Mouse (Mus musculus): Measurements from ENCODE around the gene Plek2.
A peak's percentile ranks its signal among the peaks of the same experiment; 100 is the strongest.
"Not testable (repeated sequence)": the region's sequence is repeated elsewhere in the genome, so short reads cannot be mapped to it uniquely, and the experiment has no call there.

Plek2 gene

DNA sequence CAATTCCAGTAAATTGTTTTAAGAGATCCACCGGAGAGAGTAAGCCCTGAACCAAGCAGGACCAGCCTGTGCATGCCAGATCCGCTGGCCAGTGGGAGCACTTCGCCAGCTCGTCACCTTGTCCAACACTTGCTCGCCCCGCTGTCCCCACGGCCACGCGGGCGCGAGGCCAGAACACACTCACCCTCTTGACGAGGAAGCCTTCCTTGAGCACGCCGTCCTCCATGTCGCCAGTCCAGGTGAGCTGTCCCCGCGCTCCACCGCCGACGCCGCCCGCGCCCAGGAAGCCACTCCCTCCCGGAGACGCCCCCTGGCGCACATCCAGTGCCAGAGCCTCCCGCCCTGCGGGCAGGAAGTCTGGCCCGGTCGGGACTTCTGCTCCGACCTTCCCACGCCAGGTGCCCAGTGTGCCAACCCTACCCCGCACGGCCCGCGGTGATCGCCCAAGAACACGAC lies at the start of gene Plek2:
Gene Plek2, minus strand, starts transcription at position 258 of the 456 bp plus-strand sequence.
- peak; percentile 77 for DNase-seq

DNA sequence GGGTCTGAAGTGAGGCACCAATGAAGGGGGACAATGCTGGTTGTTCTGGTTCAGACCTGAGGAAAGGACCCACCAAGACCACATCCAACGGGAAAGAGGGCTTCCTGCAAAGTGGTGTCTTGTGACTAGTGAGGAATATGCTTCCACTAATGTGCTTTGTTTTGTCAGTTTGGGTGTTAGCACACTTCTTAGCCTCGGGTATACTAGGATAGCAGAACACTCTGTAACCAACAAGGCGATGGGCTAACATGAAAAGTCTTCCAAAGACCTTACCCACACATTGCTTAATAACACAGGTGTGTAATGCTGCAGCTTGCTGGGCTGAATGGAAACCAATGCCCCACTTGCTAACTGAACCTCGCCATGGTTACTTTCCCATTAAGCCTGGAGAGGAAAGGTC lies 49.6 kb upstream of the Plek2 start:
- no peak for DNase-seq

- DNase-seq = no peak
Observed at GRCm38 (mm10) chr12:78952484-78952883, 45.7 kb upstream of the Plek2 start.

DNA sequence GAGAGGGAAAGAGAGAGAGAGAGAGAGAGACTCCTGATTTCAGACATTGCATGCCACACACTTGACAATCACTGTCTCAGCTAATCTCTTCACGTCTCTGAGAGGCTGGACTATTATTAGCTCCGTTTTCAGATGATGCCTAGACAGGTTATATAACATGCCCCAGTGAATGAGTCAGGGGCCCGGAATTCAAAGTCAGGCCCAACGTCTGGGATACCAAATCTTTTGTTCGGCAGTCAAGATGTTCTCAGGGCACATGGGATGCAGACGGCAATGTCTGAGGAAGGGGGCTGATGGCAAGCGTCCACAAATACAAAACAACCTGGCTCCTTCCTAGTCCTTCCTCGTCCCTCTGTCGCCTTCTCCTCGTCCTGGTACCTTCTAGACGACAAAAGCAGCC lies 45.3 kb upstream of the Plek2 start:
- no peak for DNase-seq

- no peak for DNase-seq
Observed at GRCm38 (mm10) chr12:78947661-78948060, 40.9 kb upstream of the Plek2 start.

DNA sequence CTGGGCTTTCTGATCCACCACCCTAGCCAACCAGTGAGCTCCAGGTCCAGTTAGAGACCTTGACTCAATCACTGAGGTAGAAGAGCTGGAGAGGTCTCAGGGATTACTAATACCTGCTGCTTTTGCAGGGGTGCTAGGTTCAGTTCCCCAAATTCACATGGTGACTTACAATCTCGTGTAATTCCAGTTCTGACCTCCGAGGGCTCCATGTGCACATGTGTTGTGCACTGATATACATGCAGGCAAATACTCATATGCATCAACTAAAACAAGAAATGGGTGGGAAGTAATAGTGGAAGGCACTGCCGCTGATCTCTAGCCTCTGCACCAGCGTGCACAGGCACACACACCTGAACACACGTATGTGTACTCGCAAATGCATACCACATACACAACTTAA lies 40.4 kb upstream of the Plek2 start:
- DNase-seq = peak; percentile 22

GRCm38 (mm10) chr12:78942931-78943330 lies 36.2 kb upstream of the Plek2 start:
- DNase-seq = no peak

GRCm38 (mm10) chr12:78940081-78940480 lies 33.3 kb upstream of the Plek2 start:
- DNase-seq = no peak

- DNase-seq = no peak
Observed at GRCm38 (mm10) chr12:78939393-78940037, 32.8 kb upstream of the Plek2 start.

GRCm38 (mm10) chr12:78936494-78936893 lies 29.7 kb upstream of the Plek2 start:
- no peak for DNase-seq

DNA sequence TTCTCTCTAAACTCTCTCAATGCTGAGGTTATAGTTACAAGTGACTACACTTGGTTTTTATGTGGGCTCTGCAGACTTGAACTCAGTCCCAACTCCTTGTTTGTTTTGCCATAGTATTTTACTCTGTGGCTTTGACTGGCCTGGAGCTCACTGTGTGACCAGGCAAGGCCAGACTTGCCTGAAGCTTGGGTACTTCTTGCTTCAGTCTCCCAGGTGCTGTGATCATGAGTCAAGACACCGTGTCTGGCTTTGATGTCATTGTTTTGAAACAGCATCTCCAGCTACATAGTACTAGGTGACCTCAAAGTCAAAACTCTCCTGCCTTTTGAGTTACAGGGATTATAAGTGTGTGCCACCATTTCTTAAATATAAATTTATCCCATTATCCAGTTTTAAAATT lies 23.1 kb upstream of the Plek2 start:
- DNase-seq = no peak

GRCm38 (mm10) chr12:78927287-78927686 lies 20.5 kb upstream of the Plek2 start:
- DNase-seq = no peak

- no peak for DNase-seq
Observed at GRCm38 (mm10) chr12:78923539-78924189, 16.9 kb upstream of the Plek2 start.

GRCm38 (mm10) chr12:78922977-78923376 lies 16.2 kb upstream of the Plek2 start:
- DNase-seq = not testable (repeated sequence)

GRCm38 (mm10) chr12:78922058-78922457 lies 15.3 kb upstream of the Plek2 start:
- DNase-seq = no peak

GRCm38 (mm10) chr12:78921421-78921820 lies 14.7 kb upstream of the Plek2 start:
- no peak for DNase-seq

GRCm38 (mm10) chr12:78919079-78919712 lies 12.4 kb upstream of the Plek2 start:
- peak; percentile 89 for DNase-seq

GRCm38 (mm10) chr12:78918227-78919078 lies 11.7 kb upstream of the Plek2 start:
- peak; percentile 89 for DNase-seq

GRCm38 (mm10) chr12:78916278-78916677 lies 9.5 kb upstream of the Plek2 start:
- no peak for DNase-seq

- DNase-seq = no peak
Observed at GRCm38 (mm10) chr12:78915561-78915960, 8.8 kb upstream of the Plek2 start.

- DNase-seq = no peak
Observed at GRCm38 (mm10) chr12:78914458-78914857, 7.7 kb upstream of the Plek2 start.

DNA sequence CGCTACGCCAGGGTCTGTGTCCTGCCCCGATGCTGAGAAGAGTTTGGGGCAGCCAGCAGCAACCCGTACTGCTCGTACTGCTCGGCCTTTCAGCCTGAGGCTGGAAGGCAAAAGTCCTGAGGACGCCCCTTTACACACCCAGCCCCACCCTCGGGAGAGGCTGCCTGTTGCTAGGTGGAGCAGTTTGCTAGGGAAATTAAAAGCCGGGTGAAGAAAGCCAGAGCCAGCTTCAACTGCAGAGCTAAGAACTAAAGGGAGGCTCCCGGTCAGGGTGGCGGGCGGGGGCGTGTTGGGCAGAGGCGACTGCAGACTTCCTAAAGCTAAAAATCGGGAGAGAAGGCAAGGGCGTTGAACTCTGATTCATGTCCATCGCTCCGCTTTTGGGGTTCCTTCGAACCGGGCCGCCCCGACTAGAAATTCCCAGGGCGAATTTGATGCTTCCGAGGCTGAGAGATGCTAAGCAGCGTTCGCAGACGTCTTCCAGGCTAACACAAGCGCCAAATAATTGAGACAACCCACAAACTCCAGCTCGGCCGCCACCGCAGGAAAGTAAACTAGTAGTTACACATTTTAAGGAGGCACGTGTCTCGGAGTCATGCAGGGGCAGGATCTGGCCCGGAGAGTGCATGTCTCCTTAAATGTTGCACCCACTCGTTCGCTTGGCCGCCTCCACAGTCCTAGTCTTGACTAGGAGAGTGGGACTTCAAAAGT lies 5.1 kb upstream of the Plek2 start:
- peak; percentile 61 for DNase-seq
